Mouse (Mus musculus) large intestine, adult 2 months (tissue): ENCODE measurements around the gene Nhlh2. TPM values are rescaled to one million over a fixed set of nuclear protein-coding genes. Genes with fewer than 3 reads are reported as not detected.

Source experiments
- DNase-seq: peaks from one replicate; pipeline ENCODE4 v3.0.0-alpha.2; 2012; ENCODE audit warnings: low read depth, low spot score
- WGBS: fragments of 180-500 bp; shearing (Covaris S2); methylation state at CpG from one replicate; pipeline ENCODE4 v1.1.7; 2018; 5-methylcytosine and 5-hydroxymethylcytosine counted together
- polyA plus RNA-seq: library from polyadenylated mRNA; depleted of rRNA; stranded (reverse); fragments of >200 nt; gene quantifications from 2 replicates; pipeline ENCODE4 v1.2.3, GENCODE M21; 2012; rRNA removed

Gene Nhlh2
- 0.04 and 0.05 TPM in 2 replicates for polyA plus RNA-seq

DNA sequence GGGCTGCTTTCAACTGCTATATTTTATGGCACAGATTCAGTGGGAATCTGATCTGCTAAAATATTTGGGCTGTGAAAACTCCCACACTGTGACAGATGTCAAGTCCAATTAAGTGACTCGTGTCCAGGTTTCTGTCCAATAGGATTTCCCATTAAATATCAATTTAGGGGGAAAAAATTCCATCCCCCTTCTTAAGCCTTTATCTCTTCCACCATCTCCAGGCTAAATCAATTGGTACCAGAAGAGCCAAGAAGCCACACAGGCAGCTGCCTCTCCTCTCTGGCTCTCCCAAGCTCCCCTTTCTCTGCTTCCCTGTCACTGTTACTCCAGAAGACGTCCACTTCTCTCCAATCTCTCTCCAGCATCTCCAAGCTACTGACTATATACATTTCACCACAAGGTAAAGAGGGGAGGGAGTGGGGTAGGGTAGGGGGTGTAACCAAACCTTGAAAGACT lies at the start of gene Nhlh2:
Gene Nhlh2, plus strand, starts transcription at position 151 of the 456 bp plus-strand sequence.
- 20% methylated on average over 2 of the region's 2 CpGs for WGBS

GRCm38 (mm10) chr3:101961146-101961835 lies 48.6 kb upstream of the Nhlh2 start:
- no peak for DNase-seq
- 95% methylated on average over 15 of the region's 15 CpGs for WGBS

More for the DNA sequence above, at the start of gene Nhlh2:
- no peak for DNase-seq

DNA sequence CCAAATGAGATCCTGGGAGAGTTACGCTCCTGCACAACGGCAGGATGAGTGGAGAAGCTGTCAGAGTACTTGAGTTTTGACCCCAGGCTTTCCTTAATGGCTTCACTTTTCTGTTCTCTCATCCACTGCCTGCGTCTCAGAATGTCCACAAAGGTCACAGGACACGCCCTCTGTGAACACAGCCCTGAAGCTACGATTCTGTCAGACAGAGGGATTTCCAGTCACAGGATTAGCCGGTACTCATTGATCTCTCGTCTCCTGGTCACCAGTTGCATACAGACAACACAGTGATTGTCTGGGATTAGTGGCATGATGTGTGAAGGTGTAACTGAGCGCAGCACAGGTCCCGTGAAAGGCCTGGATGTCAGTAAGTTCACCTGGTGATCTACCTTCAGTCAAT lies 46.4 kb upstream of the Nhlh2 start:
- 34% methylated on average over 9 of the region's 9 CpGs for WGBS
- no peak for DNase-seq

- DNase-seq, result no peak
- 65% methylated on average over 7 of the region's 7 CpGs for WGBS
Measured at GRCm38 (mm10) chr3:101964352-101964751, 45.5 kb upstream of the Nhlh2 start.

DNA sequence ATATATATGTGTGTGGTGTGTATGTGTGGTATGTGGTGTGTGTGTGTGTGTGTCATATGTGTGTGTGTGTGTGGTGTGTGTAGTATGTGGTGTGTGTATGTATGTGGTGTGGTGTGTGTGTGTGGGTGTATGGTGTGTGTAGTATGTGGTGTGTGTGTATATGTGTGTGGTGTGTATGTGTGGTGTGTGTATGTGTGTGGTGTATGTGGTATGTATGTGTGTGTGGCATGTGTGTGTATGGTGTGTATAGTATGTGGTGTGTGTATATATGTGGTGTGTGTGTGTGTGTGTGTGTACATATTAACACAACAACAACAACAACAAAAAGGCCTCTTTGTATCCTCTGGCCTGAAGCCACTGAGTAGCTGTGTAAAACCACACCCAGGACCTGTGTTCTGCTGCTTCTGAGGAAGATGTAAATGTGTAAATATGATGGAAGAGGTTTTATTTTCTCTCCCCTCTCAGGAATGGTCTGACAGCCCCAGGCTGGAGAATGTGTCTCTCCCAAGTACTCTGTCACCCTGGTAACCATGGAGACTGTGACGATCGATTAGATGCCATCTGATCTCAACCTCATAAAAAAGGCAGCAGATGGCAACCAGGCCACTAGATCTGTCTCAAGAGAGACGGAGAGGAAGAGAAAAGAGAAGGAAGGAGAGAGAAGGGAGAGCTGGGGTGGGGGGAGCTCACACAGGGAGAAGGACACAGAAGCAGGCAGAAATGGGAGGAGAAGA lies 42.9 kb upstream of the Nhlh2 start:
- no peak for DNase-seq
- 27% methylated on average over 3 of the region's 3 CpGs for WGBS

- 83% methylated on average over 10 of the region's 10 CpGs for WGBS
- DNase-seq, result no peak
Measured at GRCm38 (mm10) chr3:101975337-101975736, 34.5 kb upstream of the Nhlh2 start.

GRCm38 (mm10) chr3:101978299-101978994 lies 31.4 kb upstream of the Nhlh2 start:
- WGBS, result 90% methylated on average over 10 of the region's 10 CpGs
- no peak for DNase-seq

DNA sequence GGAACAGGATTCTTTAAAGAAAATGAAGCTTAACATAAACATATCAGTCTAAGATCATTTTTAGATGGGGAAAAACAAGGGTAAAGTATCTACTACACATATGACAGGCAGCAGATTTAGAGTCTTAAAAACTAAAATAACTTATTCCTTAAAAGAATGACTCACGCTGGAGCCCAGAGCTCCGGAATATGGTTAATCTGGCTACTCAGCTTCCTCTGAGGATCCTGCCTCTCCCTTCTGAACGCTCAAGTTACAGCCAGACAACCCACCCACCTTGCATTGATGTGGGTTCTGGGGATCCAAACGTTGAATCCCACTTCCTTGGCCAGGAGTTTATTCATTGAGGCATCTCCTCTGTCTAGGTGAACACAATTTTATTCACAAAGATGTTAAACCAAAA lies 26.0 kb upstream of the Nhlh2 start:
- WGBS, result 60% methylated on average over 4 of the region's 4 CpGs

GRCm38 (mm10) chr3:101985634-101986033 lies 24.2 kb upstream of the Nhlh2 start:
- no peak for DNase-seq
- WGBS, result 68% methylated on average over 8 of the region's 8 CpGs

More for the DNA sequence above, 26.0 kb upstream of the Nhlh2 start:
- no peak for DNase-seq

DNA sequence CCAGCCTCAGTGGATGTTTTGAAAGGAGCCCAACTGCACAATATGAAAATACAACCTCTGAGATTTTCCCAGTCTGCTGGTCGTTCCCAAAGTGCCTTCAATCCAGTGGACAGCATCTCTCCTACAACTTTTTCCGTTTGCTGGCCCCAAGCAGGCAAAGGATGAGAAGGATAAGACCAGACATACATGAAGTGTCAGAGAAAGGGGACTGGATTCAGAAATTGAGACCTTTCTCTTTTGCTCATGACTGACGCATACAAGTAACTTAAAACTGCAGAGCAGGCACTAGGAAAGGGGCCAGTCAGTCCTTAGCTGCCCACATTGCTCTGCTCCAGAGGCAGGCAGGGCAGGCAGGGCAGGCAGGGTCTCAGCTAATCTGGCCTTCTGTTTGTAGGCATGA lies 19.7 kb upstream of the Nhlh2 start:
- no peak for DNase-seq
- WGBS, result 63% methylated on average over 3 of the region's 3 CpGs

DNA sequence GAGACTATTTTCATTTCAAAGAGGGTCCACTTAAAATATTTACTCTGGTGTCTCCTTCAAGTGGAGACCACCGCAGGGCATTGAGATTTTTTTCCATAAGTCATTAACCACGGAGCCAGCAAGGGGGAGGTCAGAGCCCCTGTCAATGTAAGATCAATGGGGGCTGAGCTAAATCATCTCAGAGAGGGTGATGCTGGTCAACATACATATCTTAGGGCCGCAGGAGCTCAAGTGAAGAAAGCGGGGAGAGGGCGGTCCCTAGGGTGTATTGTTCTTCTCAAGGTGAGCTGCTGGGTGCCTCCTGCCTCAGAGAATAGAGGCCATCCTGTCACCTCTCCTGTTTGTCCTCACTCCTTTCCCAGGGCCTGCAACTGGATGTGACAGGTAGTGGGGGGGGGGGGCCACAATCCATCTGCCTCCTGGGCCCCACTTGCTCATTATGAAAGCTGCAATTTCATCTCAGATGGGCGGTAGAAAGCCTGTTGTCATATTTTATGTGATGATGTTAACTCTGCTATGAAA lies 18.8 kb upstream of the Nhlh2 start:
- WGBS, result 56% methylated on average over 6 of the region's 6 CpGs
- DNase-seq, result no peak

DNA sequence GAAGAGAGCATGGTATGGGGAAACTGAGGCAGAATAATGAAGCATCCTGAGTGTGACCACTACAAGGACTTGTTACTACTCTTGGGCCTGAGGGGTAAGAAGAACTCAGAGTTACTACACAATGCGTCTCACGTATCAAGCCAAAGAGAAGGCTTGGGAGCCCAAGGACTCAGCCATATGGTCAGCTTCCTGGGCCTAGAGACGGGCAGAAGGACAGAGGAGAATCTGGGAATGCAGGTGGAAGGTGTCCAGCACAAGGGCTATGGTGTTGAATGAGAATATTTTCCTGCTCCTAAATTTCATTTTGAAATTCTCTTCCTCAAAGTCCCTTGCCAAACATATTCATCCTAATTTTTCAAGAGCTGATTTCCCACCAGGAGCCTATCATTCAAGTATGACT lies 12.0 kb upstream of the Nhlh2 start:
- WGBS, result 91% methylated on average over 3 of the region's 3 CpGs

GRCm38 (mm10) chr3:102010681-102011317 lies 923 bp downstream of the Nhlh2 start:
- 11% methylated on average over 24 of the region's 24 CpGs for WGBS
- DNase-seq, result no peak

More for the DNA sequence above, 12.0 kb upstream of the Nhlh2 start:
- DNase-seq, result no peak

- 6% methylated on average over 48 of the region's 48 CpGs for WGBS
- no peak for DNase-seq
Measured at GRCm38 (mm10) chr3:102011318-102012075, 1.6 kb downstream of the Nhlh2 start.

- WGBS, result 12% methylated on average over 23 of the region's 23 CpGs
- no peak for DNase-seq
Measured at GRCm38 (mm10) chr3:102012076-102012610, 2.3 kb downstream of the Nhlh2 start.

DNA sequence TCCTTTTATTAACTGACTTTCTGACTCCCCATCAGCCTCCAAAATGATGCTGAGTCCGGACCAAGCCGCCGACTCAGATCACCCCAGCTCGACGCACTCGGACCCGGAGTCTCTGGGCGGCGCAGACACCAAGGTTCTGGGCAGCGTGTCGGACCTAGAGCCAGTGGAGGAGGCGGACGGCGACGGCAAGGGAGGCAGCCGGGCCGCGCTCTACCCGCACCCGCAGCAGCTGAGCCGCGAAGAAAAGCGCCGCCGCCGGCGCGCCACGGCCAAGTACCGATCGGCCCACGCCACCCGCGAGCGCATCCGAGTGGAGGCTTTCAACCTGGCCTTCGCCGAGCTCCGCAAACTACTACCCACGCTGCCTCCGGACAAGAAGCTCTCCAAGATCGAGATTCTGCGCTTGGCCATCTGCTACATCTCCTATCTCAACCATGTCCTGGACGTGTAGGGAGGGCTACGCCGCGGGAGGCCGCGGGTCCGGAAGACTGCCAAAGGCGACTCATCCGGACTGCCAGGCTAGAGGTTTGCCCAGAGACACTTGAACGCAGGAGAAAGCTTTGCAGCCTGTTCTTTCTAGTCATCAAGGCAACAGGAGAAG lies 2.8 kb downstream of the Nhlh2 start:
- WGBS, result 2% methylated on average over 53 of the region's 53 CpGs
- no peak for DNase-seq

- whole genome bisulfite sequencing, result 65% methylated on average over 1 of the region's 1 CpGs
- no peak for DNase-seq
Measured at GRCm38 (mm10) chr3:102020604-102021003, 10.7 kb downstream of the Nhlh2 start.

GRCm38 (mm10) chr3:102022721-102023120 lies 12.8 kb downstream of the Nhlh2 start:
- DNase-seq, result no peak
- 6% methylated on average over 2 of the region's 2 CpGs for WGBS
